Mouse (Mus musculus): ENCODE measurements around the gene Mt3. TPM values are rescaled to one million over a fixed set of nuclear protein-coding genes. Genes with fewer than 3 reads are reported as not detected.
"Not testable (repeated sequence)": the region's sequence is repeated elsewhere in the genome, so short reads cannot be mapped to it uniquely, and the experiment has no call there.

The Mt3 gene
- polyA plus RNA-seq, 1 experiment = not detected

DNA sequence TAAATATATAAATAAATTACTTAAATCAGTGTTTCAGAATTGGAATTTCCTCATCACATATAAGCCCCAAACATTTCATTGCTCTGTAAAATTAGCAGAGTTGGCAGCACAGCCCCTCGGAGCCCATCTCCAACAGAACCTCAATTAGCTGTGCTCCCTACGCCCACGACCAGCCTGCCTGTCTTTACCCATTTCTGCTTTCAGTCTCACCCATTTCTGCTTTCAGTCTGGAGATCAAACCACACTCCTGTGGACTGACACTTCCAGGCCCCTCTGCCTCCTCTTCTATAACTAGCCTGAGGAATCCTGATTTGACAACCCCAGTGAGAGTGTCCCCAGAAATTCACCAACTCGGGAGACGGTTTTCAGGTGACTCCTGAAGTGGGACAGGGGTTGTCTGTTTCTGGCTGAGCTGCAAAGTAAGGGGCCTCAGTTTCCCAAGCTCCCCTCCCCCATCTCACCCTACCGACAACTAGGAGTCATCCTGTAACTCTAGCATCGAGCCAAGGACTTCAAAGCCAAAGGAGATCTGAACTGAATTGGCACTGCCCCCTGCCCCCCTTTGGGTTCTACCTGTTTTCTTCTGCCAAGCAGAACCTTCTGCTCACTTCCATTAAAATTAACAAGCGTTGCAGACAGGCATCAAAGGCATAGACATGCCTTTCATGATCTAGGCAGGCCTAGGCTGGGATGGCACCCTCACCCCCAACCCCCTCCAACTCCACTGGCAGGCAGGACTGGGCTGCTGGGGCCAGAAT is 29.5 kb upstream of the Mt3 start:
- peaks cover 32% of the 10 kb centered on the region for H3K27me3 ChIP-seq (replicated peaks)
- H3K4me3 ChIP-seq (replicated peaks) = no peak overlapping the region
- no peaks in the 10 kb centered on the region for H3K36me3 ChIP-seq (replicated peaks; ENCODE audit: low read length)
- no peaks in the 10 kb centered on the region for H3K9me3 ChIP-seq
- TF ChIP-seq GATA1 (IDR thresholded peaks at IDR 0.05; ENCODE audit: borderline replicate concordance, low read length) (no peak), FLI1 (IDR thresholded peaks at IDR 0.05; ENCODE audit: low read length) (no peak)
- H3K4me1 ChIP-seq = peaks cover 38% of the 10 kb centered on the region

DNA sequence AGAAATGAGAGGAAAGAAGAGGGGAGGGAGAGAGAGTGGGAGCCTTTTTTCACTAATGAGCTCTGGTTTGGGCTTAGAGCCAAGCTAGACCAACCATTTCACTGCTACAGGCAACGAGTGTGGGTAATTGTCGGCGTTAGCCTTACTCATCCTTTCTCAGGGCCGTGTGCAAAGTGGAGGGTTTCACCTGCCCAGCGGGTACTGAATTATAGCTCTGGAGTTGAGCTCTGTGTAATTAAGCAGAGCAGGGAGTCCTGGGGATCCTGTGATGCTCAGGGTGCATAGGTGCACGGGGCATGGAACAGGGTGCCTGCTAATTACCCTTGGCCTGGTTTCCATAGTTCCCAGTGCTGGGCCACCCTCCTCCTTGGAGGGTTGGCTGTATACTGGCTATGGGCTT is 24.7 kb upstream of the Mt3 start:
- TF ChIP-seq GATA1 (IDR thresholded peaks at IDR 0.05; ENCODE audit: borderline replicate concordance, low read length) (no peak), FLI1 (IDR thresholded peaks at IDR 0.05; ENCODE audit: low read length) (no peak)
- Histone ChIP-seq H3K36me3 (replicated peaks; ENCODE audit: low read length) (no peaks in the 10 kb centered on the region), H3K27me3 (replicated peaks) (peaks cover 53% of the 10 kb centered on the region), H3K9me3 (no peaks in the 10 kb centered on the region), H3K4me1 (0 out of 2 replicates have a peak, but pooled peaks cover 7% of the 10 kb centered on the region), H3K4me3 (replicated peaks) (no peak overlapping the region)

DNA sequence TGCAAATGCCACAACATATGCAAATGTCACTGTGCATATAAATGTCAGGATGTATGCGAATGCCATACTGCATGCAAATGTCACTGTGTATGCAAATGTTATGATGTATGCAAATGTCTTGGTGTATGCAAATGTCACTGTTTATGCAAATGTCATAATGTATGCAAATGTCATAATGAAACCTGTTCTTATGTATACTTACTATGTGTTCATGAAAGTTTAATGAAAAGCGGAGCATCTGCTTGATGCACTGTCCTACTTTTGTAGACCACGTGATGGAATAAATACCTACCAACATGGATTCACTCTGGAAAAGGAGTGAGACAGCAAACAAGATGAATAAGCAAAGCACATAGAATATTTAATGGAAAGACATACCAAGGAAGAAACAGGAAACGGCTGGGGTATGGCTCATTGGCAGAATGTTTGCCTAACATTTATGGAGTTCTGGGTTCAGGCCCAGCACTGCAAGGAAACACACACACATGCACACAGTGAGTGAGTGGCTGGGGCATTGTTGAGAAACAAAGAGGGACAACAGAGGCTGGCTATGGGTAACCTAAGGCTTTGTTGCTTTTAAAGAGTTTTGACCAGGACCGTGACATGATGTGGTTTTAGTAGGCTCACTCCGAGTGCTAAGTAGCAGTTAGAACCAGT is 23.1 kb upstream of the Mt3 start:
- Histone ChIP-seq H3K27me3 (replicated peaks) (peaks cover 44% of the 10 kb centered on the region), H3K4me1 (peaks cover 5% of the 10 kb centered on the region), H3K9me3 (peaks cover 4% of the 10 kb centered on the region), H3K4me3 (replicated peaks) (no peak overlapping the region), H3K36me3 (replicated peaks; ENCODE audit: low read length) (no peaks in the 10 kb centered on the region)
- TF ChIP-seq FLI1 (IDR thresholded peaks at IDR 0.05; ENCODE audit: low read length) (no peak), GATA1 (IDR thresholded peaks at IDR 0.05; ENCODE audit: borderline replicate concordance, low read length) (no peak)

DNA sequence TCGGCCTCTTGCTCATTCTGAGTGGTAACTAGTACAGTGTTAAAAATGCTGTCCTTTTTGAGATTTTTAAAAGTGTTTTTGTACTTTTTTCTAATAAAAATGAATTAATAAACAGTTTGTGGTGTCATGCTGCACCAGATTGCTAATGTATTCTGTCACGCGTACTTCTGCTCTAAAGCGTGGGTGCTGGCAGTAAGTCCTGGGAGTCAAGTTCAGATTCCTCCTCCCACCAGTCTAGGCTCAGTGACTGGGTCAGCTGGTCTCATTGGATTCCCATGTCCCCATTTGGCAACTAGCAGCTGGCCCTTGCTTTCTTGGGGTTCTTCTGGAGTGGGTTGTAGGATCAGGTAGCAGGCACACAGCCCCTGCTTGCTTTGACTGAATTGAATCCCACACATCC is 22.3 kb upstream of the Mt3 start:
- Histone ChIP-seq H3K36me3 (replicated peaks; ENCODE audit: low read length) (no peaks in the 10 kb centered on the region), H3K27me3 (replicated peaks) (peaks cover 38% of the 10 kb centered on the region), H3K4me3 (replicated peaks) (no peak overlapping the region), H3K4me1 (peaks cover 5% of the 10 kb centered on the region), H3K9me3 (peaks cover 4% of the 10 kb centered on the region)
- no peak for TF ChIP-seq FLI1 (IDR thresholded peaks at IDR 0.05; ENCODE audit: low read length)
- TF ChIP-seq GATA1 (IDR thresholded peaks at IDR 0.05; ENCODE audit: borderline replicate concordance, low read length) = no peak

DNA sequence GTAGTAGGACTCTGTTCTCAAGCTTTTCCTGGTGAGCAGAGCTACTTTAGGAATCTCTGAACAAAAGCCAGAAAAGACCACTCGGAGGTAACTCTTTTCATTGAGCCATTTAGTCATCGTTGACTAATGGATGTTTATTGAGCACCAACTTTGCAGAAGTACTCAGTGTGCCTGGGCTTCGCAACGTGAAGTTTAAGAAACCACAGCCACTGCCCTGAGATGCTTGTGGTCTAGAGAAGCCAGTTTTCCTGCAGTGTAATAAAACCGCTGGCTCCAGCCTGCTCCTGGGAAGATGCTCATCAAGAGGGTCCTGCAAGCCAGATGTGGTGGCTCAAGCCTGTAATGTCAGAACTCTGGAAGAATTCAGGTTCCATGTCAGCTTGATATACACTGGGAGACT is 20.3 kb upstream of the Mt3 start:
- peaks cover 12% of the 10 kb centered on the region for H3K4me1 ChIP-seq
- TF ChIP-seq FLI1 (IDR thresholded peaks at IDR 0.05; ENCODE audit: low read length) = no peak
- no peak for TF ChIP-seq GATA1 (IDR thresholded peaks at IDR 0.05; ENCODE audit: borderline replicate concordance, low read length)
- no peak overlapping the region for H3K4me3 ChIP-seq (replicated peaks)
- peaks cover 4% of the 10 kb centered on the region for H3K9me3 ChIP-seq
- no peaks in the 10 kb centered on the region for H3K36me3 ChIP-seq (replicated peaks; ENCODE audit: low read length)
- H3K27me3 ChIP-seq (replicated peaks) = peaks cover 51% of the 10 kb centered on the region

DNA sequence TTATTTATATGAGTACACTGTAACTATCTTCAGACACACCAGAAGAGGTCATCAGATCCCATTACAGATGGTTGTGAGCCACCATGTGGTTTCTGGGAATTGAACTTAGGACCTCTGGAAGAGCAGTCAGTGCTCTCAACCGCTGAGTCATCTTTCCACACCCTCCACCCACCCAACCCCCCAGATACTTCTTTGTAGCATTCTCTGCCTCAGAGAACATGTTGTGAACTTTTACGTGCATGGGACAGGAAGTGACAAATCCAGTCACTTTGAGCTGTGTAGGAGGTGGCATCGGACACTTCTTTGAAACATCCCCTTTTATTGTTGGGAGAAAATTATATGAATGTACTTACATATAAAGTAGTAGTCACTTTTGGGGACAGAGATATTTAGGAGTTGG is 17.8 kb upstream of the Mt3 start:
- not testable (repeated sequence) for H3K4me3 ChIP-seq (replicated peaks); H3K36me3 ChIP-seq (replicated peaks; ENCODE audit: low read length); H3K9me3 ChIP-seq
- Histone ChIP-seq H3K4me1 (peaks cover 23% of the 10 kb centered on the region), H3K27me3 (replicated peaks) (peaks cover 60% of the 10 kb centered on the region)

DNA sequence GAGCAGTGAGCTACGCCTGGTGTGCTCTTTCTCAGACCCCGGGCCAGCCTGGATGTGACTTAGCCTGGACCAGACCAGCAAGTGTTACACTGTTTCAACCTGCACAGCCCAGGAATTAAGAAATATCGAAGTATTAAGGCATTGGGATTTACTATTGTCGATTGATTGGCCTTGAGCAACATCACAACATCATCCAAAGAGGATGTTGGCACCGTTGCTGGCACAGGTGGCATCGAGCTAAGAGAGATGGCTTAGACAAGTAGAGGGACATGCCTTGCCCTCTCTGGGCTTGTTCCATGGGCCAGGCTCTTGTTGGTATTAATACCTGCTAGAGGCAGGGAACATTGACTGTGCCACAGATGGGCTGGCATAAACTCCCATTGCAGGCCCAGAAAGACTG is 16.9 kb upstream of the Mt3 start:
- peaks cover 23% of the 10 kb centered on the region for H3K4me1 ChIP-seq
- H3K27me3 ChIP-seq (replicated peaks) = peaks cover 62% of the 10 kb centered on the region
- no peak overlapping the region for H3K4me3 ChIP-seq (replicated peaks)
- H3K9me3 ChIP-seq = peaks cover 4% of the 10 kb centered on the region
- TF ChIP-seq FLI1 (IDR thresholded peaks at IDR 0.05; ENCODE audit: low read length) = no peak
- TF ChIP-seq GATA1 (IDR thresholded peaks at IDR 0.05; ENCODE audit: borderline replicate concordance, low read length) = no peak
- no peaks in the 10 kb centered on the region for H3K36me3 ChIP-seq (replicated peaks; ENCODE audit: low read length)

DNA sequence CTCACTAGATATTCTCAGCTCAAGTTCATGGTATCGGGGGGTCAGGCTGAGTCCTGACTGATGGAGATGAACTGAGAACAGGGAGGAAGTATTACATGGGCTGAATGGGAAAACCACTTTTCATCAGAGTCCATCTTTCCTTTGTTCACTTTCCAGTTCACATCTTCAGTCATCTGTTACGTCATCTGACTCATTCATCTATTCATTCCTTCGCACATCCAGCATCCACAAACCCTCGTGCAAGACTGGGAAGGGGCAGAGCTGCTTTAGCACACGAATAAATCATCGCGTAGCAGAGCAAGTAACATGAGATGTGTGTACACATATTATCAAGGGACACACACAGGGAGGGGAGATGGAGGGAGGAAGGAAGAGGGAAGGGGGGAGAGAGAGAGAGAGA is 16.2 kb upstream of the Mt3 start:
- peaks cover 23% of the 10 kb centered on the region for H3K4me1 ChIP-seq
- peaks cover 4% of the 10 kb centered on the region for H3K9me3 ChIP-seq
- no peaks in the 10 kb centered on the region for H3K36me3 ChIP-seq (replicated peaks; ENCODE audit: low read length)
- H3K27me3 ChIP-seq (replicated peaks) = peaks cover 59% of the 10 kb centered on the region
- H3K4me3 ChIP-seq (replicated peaks) = no peak overlapping the region
- TF ChIP-seq FLI1 (IDR thresholded peaks at IDR 0.05; ENCODE audit: low read length) (no peak), GATA1 (IDR thresholded peaks at IDR 0.05; ENCODE audit: borderline replicate concordance, low read length) (no peak)

DNA sequence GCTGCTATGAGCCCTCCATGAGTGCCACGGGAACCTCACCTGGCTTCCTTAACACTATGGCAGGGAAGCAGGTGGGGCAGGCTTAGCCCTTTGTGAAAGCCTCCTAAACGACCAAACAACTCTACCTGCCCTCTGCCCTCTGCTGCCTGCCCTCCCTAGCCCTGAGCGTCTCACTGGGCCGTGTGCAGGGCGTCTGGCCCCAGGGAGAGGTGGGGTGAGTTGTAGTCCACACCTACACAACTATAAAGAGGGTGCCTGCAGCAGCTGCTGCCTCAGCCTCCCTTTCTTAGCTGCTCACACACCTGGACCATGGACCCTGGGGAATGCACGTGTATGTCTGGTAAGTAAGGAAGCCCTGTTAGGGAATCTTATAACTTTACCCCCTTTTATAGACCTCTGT is 15.5 kb upstream of the Mt3 start, which contains the start of gene Mt4:
Gene Mt4, plus strand, starts transcription at position 265 of the 400 bp plus-strand sequence.
- Histone ChIP-seq H3K27me3 (replicated peaks) (peaks cover 58% of the 10 kb centered on the region), H3K4me3 (replicated peaks) (no peak within 1 kb of the TSS), H3K4me1 (peaks cover 23% of the 10 kb centered on the region), H3K36me3 (replicated peaks; ENCODE audit: low read length) (no peaks in the 10 kb centered on the region), H3K9me3 (peaks cover 9% of the 10 kb centered on the region)
- TF ChIP-seq GATA1 (IDR thresholded peaks at IDR 0.05; ENCODE audit: borderline replicate concordance, low read length) (no peak), FLI1 (IDR thresholded peaks at IDR 0.05; ENCODE audit: low read length) (no peak)

DNA sequence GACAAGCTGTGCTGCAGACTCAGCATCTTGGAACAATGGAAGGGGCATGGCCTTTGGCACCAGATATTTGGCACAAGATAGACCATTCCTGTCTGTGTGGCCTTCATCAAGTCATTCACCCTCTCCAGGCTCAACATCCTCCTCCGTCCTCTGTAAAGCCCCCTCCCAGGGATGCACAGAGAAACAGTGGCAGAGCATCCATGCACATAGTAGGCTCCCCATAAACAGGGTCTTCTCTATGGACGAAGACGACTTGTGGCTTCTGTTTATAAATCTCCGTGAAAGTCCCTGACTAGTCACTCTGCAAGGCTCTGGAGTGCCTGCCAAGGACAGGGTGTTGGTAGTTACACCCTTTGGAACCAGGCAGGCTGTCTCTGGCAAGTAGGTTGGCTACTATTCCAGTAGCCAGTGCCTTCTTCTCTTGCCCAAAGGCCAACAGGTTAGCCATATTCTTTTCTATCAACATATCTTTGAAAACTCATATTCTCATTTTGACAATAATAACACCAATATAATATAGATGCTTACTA is 12.1 kb upstream of the Mt3 start:
- H3K9me3 ChIP-seq = peaks cover 9% of the 10 kb centered on the region

More for the DNA sequence above, 12.1 kb upstream of the Mt3 start:
- TF ChIP-seq FLI1 (IDR thresholded peaks at IDR 0.05; ENCODE audit: low read length) (no peak), GATA1 (IDR thresholded peaks at IDR 0.05; ENCODE audit: borderline replicate concordance, low read length) (no peak)
- H3K36me3 ChIP-seq (replicated peaks; ENCODE audit: low read length) = no peaks in the 10 kb centered on the region
- peaks cover 18% of the 10 kb centered on the region for H3K4me1 ChIP-seq
- H3K27me3 ChIP-seq (replicated peaks) = peaks cover 68% of the 10 kb centered on the region
- no peak overlapping the region for H3K4me3 ChIP-seq (replicated peaks)
